Mouse (Mus musculus): ENCODE measurements at regions not wholly inside any gene's neighbourhood (a gene's known extent, or its start where the extent isn't known, plus 50 kb on each side); places are given as distances from the start of the nearest gene placed in this dataset.

DNA sequence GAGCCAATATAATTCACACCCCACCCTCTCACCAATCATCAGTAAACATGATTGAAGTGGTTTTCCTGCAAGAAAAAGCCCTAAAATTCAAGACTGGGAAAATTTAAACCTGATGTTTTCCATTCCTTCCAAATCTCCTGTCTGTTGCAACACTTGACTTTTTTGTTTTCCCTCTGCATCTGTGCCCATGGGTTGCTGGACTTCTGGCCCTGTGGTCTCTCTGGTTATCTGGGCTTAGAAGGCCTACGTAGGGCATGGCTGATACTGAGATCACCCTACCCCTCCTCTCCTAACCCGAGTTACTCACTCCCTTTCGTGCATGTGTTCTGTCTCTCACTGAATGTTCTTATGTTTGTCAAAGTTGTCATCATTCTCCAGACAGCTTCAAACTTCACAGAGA, 87.9 kb upstream of the Ghr start:
- no peak for TF ChIP-seq CTCF (IDR thresholded peaks at IDR 0.05; ENCODE audit: low read depth, low read length)
- TF ChIP-seq POLR2A (IDR thresholded peaks at IDR 0.05; ENCODE audit: extremely low read depth, insufficient read depth, low read length): no peak
